Mouse (Mus musculus) liver, adult 2 months (tissue): Measurements from ENCODE around the gene Ehd1. TPM values are rescaled to one million over a fixed set of nuclear protein-coding genes. Genes with fewer than 3 reads are reported as not detected.

Experiments
- DNase-seq: peaks from one replicate; pipeline ENCODE4 v3.0.0-alpha.2; 2011; ENCODE audit warnings: low read depth, low spot score; ENCODE audit errors: extremely low read depth
- H3K27ac ChIP-seq: fragments of 200-500 bp; replicated peaks from 2 replicates; pipeline ENCODE4 v1.5.1; 2012; ENCODE audit warnings: low read depth, mild to moderate bottlenecking, control low read depth, inconsistent platforms, low read length; ENCODE audit not compliant: insufficient read depth
- H3K27me3 ChIP-seq: fragments of 200-500 bp; 2 replicates; pipeline ENCODE4 v1.6.1; 2012; ENCODE audit warnings: mild to moderate bottlenecking, moderate library complexity, low read length, inconsistent platforms; ENCODE audit not compliant: control insufficient read depth, insufficient read depth
- H3K36me3 ChIP-seq: fragments of 200-500 bp; 2 replicates; pipeline ENCODE4 v1.6.1; 2012; ENCODE audit warnings: low read length, inconsistent platforms; ENCODE audit not compliant: control insufficient read depth, insufficient read depth
- H3K4me1 ChIP-seq: fragments of 200-500 bp; 2 replicates; pipeline ENCODE4 v1.6.1; 2011; ENCODE audit warnings: low read length; ENCODE audit not compliant: control insufficient read depth, insufficient read depth
- H3K4me3 ChIP-seq: fragments of 200-500 bp; 2 replicates; pipeline ENCODE4 v1.5.1; 2011; ENCODE audit warnings: low read depth, mild to moderate bottlenecking, control low read depth, low read length, moderate library complexity; ENCODE audit not compliant: insufficient read depth
- H3K79me2 ChIP-seq: fragments of 200-500 bp; 2 replicates; pipeline ENCODE4 v1.6.1; 2012; ENCODE audit warnings: inconsistent platforms, mild to moderate bottlenecking, low read length, moderate library complexity; ENCODE audit not compliant: control insufficient read depth, insufficient read depth
- H3K9ac ChIP-seq: fragments of 200-500 bp; 2 replicates; pipeline ENCODE4 v1.6.1; 2012; ENCODE audit warnings: low read depth, mild to moderate bottlenecking, control low read depth, inconsistent platforms, low read length
- CTCF ChIP-seq: fragments of 200-500 bp; IDR thresholded peaks from 2 replicates; pipeline ENCODE4 v1.5.1; 2011; ENCODE audit warnings: low read depth, low read length, control low read depth
- POLR2A ChIP-seq: fragments of 200-500 bp; IDR thresholded peaks from 2 replicates; pipeline ENCODE4 v1.6.1; 2011; ENCODE audit warnings: low read length, control low read depth; ENCODE audit not compliant: insufficient read depth; ENCODE audit errors: extremely low read depth
- WGBS: fragments of 180-500 bp; shearing (Covaris S2); methylation state at CpG from one replicate; pipeline ENCODE4 v1.1.7; 2018; 5-methylcytosine and 5-hydroxymethylcytosine counted together
- polyA plus RNA-seq: library from polyadenylated mRNA; depleted of rRNA; stranded (reverse); fragments of >200 nt; gene quantifications from 2 replicates; pipeline ENCODE4 v1.2.3, GENCODE M21; 2012; rRNA removed
- total RNA-seq: library from RNA; depleted of rRNA; stranded (reverse); fragments of >200 nt; gene quantifications from 2 replicates; pipeline ENCODE4 v1.2.3, GENCODE M21; 2014; rRNA removed

Gene Ehd1
- total and polyA plus RNA-seq, 2 experiments: 25.3 to 140 TPM

DNA sequence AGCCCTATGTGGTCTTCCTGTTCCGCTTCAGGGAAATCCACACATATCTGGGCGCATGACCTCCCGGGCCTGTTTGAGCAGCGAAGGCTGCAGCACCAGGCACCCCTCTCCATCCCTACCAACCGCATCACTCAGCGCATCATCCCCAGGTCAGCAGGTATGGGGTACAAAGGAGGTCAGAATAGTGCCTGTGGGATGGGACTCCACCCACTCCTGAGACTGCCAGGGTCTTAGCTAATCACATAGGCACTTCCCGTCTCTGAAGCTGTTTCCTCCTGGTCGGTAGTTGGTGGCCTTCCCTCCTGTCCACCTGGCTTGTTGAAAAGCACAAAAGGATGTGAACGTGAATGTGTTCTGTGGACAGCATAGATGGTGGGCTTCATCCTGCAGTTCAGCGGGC, 70.1 kb downstream of the Ehd1 start:
- Histone ChIP-seq H3K79me2 (no peaks in the 10 kb centered on the region), H3K9ac (no peak overlapping the region), H3K36me3 (no peaks in the 10 kb centered on the region), H3K27me3 (no peaks in the 10 kb centered on the region), H3K27ac (no peak overlapping the region), H3K4me1 (peaks cover 1% of the 10 kb centered on the region; the same call in 1 of the 2 replicates), H3K4me3 (no peak overlapping the region)
- DNase-seq: no peak
- TF ChIP-seq CTCF (no peak), POLR2A (no peak)
- WGBS: 79% methylated on average over 10 of the region's 10 CpGs

DNA sequence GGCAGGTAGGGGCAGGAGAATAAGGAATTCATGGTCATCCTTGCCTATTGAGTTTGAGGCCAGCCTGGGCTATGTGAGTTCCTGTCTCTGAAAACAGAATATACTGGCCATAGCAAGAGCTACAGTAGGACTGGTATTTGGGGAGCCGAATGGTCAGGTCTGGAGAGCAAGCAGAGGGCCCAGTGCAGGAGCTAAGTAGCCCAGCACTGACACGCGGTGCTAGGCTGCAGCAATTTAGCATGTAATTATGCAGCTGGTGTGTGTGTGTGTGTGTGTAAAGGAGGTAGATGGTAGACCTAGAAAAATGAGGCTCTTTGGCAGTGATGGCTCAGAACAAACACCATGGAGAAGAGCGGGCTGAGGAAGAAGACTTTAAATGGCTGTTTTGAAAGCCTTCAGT, 71.1 kb downstream of the Ehd1 start:
- no peak overlapping the region for H3K4me3 ChIP-seq
- DNase-seq: no peak
- H3K27ac ChIP-seq: no peak overlapping the region
- no peak for TF ChIP-seq POLR2A
- no peak for TF ChIP-seq CTCF
- H3K9ac ChIP-seq: no peak overlapping the region
- H3K79me2 ChIP-seq: no peaks in the 10 kb centered on the region
- WGBS: 98% methylated on average over 4 of the region's 4 CpGs
- no peaks in the 10 kb centered on the region for H3K36me3 ChIP-seq
- no peaks in the 10 kb centered on the region for H3K27me3 ChIP-seq
- H3K4me1 ChIP-seq: no peaks in the 10 kb centered on the region

GRCm38 (mm10) chr19:6348717-6349116, 72.2 kb downstream of the Ehd1 start:
- WGBS: 80% methylated on average over 9 of the region's 9 CpGs
- TF ChIP-seq CTCF (no peak), POLR2A (no peak)
- Histone ChIP-seq H3K27me3 (no peaks in the 10 kb centered on the region), H3K4me3 (no peak overlapping the region), H3K9ac (no peak overlapping the region), H3K36me3 (no peaks in the 10 kb centered on the region), H3K27ac (0 out of 2 replicates have a peak overlapping the region, but pooled peaks have one; percentile 2), H3K79me2 (no peaks in the 10 kb centered on the region), H3K4me1 (no peaks in the 10 kb centered on the region)
- DNase-seq: no peak

DNA sequence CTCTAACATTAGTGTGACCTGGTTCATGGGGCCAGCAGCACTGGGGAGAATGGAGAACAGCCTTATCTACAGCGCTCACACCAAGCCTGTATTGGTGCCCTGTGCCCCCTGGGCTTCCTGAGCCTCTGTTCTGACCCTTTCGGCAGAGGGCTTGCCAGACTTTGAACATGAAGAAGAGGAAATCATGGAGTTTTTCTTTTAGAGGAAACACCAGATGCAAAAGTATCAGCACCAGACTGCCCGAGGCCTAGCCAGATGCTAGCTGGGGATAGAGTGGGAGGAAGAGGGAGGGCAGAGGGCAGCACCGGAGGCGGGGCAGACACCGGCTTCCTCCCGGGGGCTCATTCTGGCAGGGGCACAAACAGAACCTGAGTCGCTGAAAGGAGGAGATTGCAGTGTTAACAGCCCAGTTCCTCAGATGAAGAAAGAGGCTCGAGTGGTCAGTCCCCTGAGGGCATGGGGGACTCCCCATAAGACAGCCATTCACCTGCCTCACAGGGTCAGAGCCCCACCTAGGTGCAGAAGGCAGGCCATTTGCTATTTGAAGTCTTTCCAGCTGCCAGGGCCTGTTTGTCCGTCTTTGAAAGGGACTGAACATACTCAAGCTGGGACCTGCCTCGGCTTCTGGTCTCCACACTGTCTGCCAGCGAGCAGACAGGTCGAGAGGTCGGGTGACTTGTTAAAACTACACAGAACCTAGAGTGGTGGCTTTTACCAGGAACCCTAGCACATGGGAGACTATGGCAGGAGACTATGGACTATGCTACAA, 72.9 kb downstream of the Ehd1 start:
- Histone ChIP-seq H3K9ac (no peak overlapping the region), H3K27ac (0 out of 2 replicates have a peak overlapping the region, but pooled peaks have one; percentile 2)

More for the DNA sequence above, 72.9 kb downstream of the Ehd1 start:
- Histone ChIP-seq H3K36me3 (no peaks in the 10 kb centered on the region), H3K4me3 (no peak overlapping the region), H3K27me3 (no peaks in the 10 kb centered on the region), H3K4me1 (no peaks in the 10 kb centered on the region), H3K79me2 (no peaks in the 10 kb centered on the region)
- TF ChIP-seq POLR2A (no peak), CTCF (no peak)
- WGBS: 55% methylated on average over 14 of the region's 14 CpGs
- no peak for DNase-seq

Other genes starting within 250 kb of the Ehd1 start
- 7.6 and 15.2 TPM in 2 replicates for gene Syvn1, start 230.1 kb upstream of the Ehd1 start, total RNA-seq
- 53.0 and 64.7 TPM in 2 replicates for gene Syvn1, start 230.1 kb upstream of the Ehd1 start, polyA plus RNA-seq
- 27.1 and 27.2 TPM in 2 replicates for gene Mrpl49, start 218.9 kb upstream of the Ehd1 start, total RNA-seq
- 13.6 and 16.8 TPM in 2 replicates for gene Mrpl49, start 218.9 kb upstream of the Ehd1 start, polyA plus RNA-seq
- gene Fau, start 218.9 kb upstream of the Ehd1 start, total RNA-seq: 455 and 560 TPM in 2 replicates
- gene Fau, start 218.9 kb upstream of the Ehd1 start, polyA plus RNA-seq: 715 and 820 TPM in 2 replicates
- gene Znhit2, start 215.5 kb upstream of the Ehd1 start, total RNA-seq: 10.9 and 12.6 TPM in 2 replicates
- gene Znhit2, start 215.5 kb upstream of the Ehd1 start, polyA plus RNA-seq: 52.6 and 52.7 TPM in 2 replicates
- 185 and 210 TPM in 2 replicates for gene Tm7sf2, start 208.4 kb upstream of the Ehd1 start, total RNA-seq
- gene Tm7sf2, start 208.4 kb upstream of the Ehd1 start, polyA plus RNA-seq: 433 and 503 TPM in 2 replicates
- 16.0 and 19.8 TPM in 2 replicates for gene Vps51, start 199.5 kb upstream of the Ehd1 start, total RNA-seq
- gene Vps51, start 199.5 kb upstream of the Ehd1 start, polyA plus RNA-seq: 30.4 and 36.3 TPM in 2 replicates
- gene Tmem262, start 196.7 kb upstream of the Ehd1 start, total RNA-seq: not detected in 2 replicates
- not detected in 2 replicates for gene Tmem262, start 196.7 kb upstream of the Ehd1 start, polyA plus RNA-seq
- gene Gm28374, start 194.5 kb upstream of the Ehd1 start, total RNA-seq: 0.34 and 0.46 TPM in 2 replicates
- 0.20 TPM in 1 of 2 replicates, not detected in the other for gene Gm28374, start 194.5 kb upstream of the Ehd1 start, polyA plus RNA-seq
- 7.9 and 11.0 TPM in 2 replicates for gene Zfpl1, start 191.8 kb upstream of the Ehd1 start, total RNA-seq
- gene Zfpl1, start 191.8 kb upstream of the Ehd1 start, polyA plus RNA-seq: 45.1 and 49.1 TPM in 2 replicates
- 0.28 and 0.47 TPM in 2 replicates for gene Cdca5, start 191.7 kb upstream of the Ehd1 start, total RNA-seq
- 0.18 and 0.20 TPM in 2 replicates for gene Cdca5, start 191.7 kb upstream of the Ehd1 start, polyA plus RNA-seq
- not detected in 2 replicates for gene AC131692.1, start 182.3 kb upstream of the Ehd1 start, total RNA-seq
- not detected in 2 replicates for gene AC131692.1, start 182.3 kb upstream of the Ehd1 start, polyA plus RNA-seq
- not detected in 2 replicates for gene Naaladl1, start 170.9 kb upstream of the Ehd1 start, total RNA-seq
- gene Naaladl1, start 170.9 kb upstream of the Ehd1 start, polyA plus RNA-seq: not detected in 2 replicates
- 4.0 and 4.9 TPM in 2 replicates for gene Sac3d1, start 158.1 kb upstream of the Ehd1 start, total RNA-seq
- 19.4 and 22.0 TPM in 2 replicates for gene Sac3d1, start 158.1 kb upstream of the Ehd1 start, polyA plus RNA-seq
- 7.2 and 10.5 TPM in 2 replicates for gene Snx15, start 148.4 kb upstream of the Ehd1 start, total RNA-seq
- gene Snx15, start 148.4 kb upstream of the Ehd1 start, polyA plus RNA-seq: 19.1 and 20.5 TPM in 2 replicates
- gene Batf2, start 135.7 kb upstream of the Ehd1 start, total RNA-seq: 0.74 and 1.6 TPM in 2 replicates
- 1.1 and 2.4 TPM in 2 replicates for gene Batf2, start 135.7 kb upstream of the Ehd1 start, polyA plus RNA-seq
- 2.5 and 3.0 TPM in 2 replicates for gene Arl2, start 135.2 kb upstream of the Ehd1 start, total RNA-seq
- gene Arl2, start 135.2 kb upstream of the Ehd1 start, polyA plus RNA-seq: 13.9 and 16.3 TPM in 2 replicates
- not detected in 2 replicates for gene Majin, start 92.3 kb upstream of the Ehd1 start, total RNA-seq
- gene Majin, start 92.3 kb upstream of the Ehd1 start, polyA plus RNA-seq: 0.14 TPM in 1 of 2 replicates, not detected in the other
- 0.27 and 0.28 TPM in 2 replicates for gene Gpha2, start 50.3 kb upstream of the Ehd1 start, total RNA-seq
- gene Gpha2, start 50.3 kb upstream of the Ehd1 start, polyA plus RNA-seq: not detected in 2 replicates
- 3.2 and 3.3 TPM in 2 replicates for gene Ppp2r5b, start 40.9 kb upstream of the Ehd1 start, total RNA-seq
- gene Ppp2r5b, start 40.9 kb upstream of the Ehd1 start, polyA plus RNA-seq: 12.5 and 14.5 TPM in 2 replicates
- 9.1 and 16.0 TPM in 2 replicates for gene Atg2a, start 35.1 kb upstream of the Ehd1 start, total RNA-seq
- gene Atg2a, start 35.1 kb upstream of the Ehd1 start, polyA plus RNA-seq: 26.8 and 32.3 TPM in 2 replicates
- 3.1 and 4.6 TPM in 2 replicates for gene Cdc42bpg, start 29.7 kb downstream of the Ehd1 start, total RNA-seq
- gene Cdc42bpg, start 29.7 kb downstream of the Ehd1 start, polyA plus RNA-seq: 6.7 and 7.3 TPM in 2 replicates
- 9.3 and 10.1 TPM in 2 replicates for gene Men1, start 58.3 kb downstream of the Ehd1 start, total RNA-seq
- 26.6 and 29.4 TPM in 2 replicates for gene Men1, start 58.3 kb downstream of the Ehd1 start, polyA plus RNA-seq
- 12.8 and 17.1 TPM in 2 replicates for gene Map4k2, start 64.4 kb downstream of the Ehd1 start, total RNA-seq
- 33.0 and 39.1 TPM in 2 replicates for gene Map4k2, start 64.4 kb downstream of the Ehd1 start, polyA plus RNA-seq
- gene Sf1, start 87.0 kb downstream of the Ehd1 start, total RNA-seq: 28.5 and 34.8 TPM in 2 replicates
- gene Sf1, start 87.0 kb downstream of the Ehd1 start, polyA plus RNA-seq: 45.7 and 62.8 TPM in 2 replicates
- gene Pygm, start 107.7 kb downstream of the Ehd1 start, total RNA-seq: 0.94 and 1.6 TPM in 2 replicates
- gene Pygm, start 107.7 kb downstream of the Ehd1 start, polyA plus RNA-seq: 1.1 and 2.3 TPM in 2 replicates
- 19.9 and 23.4 TPM in 2 replicates for gene Rasgrp2, start 122.6 kb downstream of the Ehd1 start, total RNA-seq
- gene Rasgrp2, start 122.6 kb downstream of the Ehd1 start, polyA plus RNA-seq: 36.5 and 39.5 TPM in 2 replicates
- gene Nrxn2, start 142.0 kb downstream of the Ehd1 start, total RNA-seq: 0.28 and 1.1 TPM in 2 replicates
- 1.2 and 2.4 TPM in 2 replicates for gene Nrxn2, start 142.0 kb downstream of the Ehd1 start, polyA plus RNA-seq